Mouse (Mus musculus): ENCODE results near the gene Vmn1r225. TPM values are rescaled to one million over a fixed set of nuclear protein-coding genes. Genes with fewer than 3 reads are reported as not detected.
"Not testable (repeated sequence)": the region's sequence is repeated elsewhere in the genome, so short reads cannot be mapped to it uniquely, and the experiment has no call there.

Gene Vmn1r225
- not detected for total RNA-seq (2021)

GRCm38 (mm10) chr17:20497858-20498257 lies at the start of gene Vmn1r225:
TSS of gene Vmn1r225 (plus strand) at chr17:20498158.
- intact Hi-C loops (cut with DNase I), result no loop called here

GRCm38 (mm10) chr17:20473311-20473710 lies 24.6 kb upstream of the Vmn1r225 start:
- intact Hi-C loops (cut with DNase I), result no loop called here
- DNase-seq (ENCODE audit: low spot score in 2 of 2), result no peak

More at GRCm38 (mm10) chr17:20497858-20498257, at the start of gene Vmn1r225:
- no peak for DNase-seq (ENCODE audit: low spot score in 2 of 2)

GRCm38 (mm10) chr17:20481231-20481630 lies 16.7 kb upstream of the Vmn1r225 start, which contains the start of gene Vmn2r108:
TSS of gene Vmn2r108 (minus strand) at chr17:20481331.
- no peak for DNase-seq (ENCODE audit: low spot score in 2 of 2)
- intact Hi-C loops (cut with DNase I), result no loop called here

- DNase-seq (ENCODE audit: low spot score in 2 of 2); intact Hi-C loops (cut with DNase I): not testable (repeated sequence)
These were observed 10.3 kb downstream of the Vmn1r225 start for GRCm38 (mm10) chr17:20508247-20508646.

Other genes with a start within 250 kb of the Vmn1r225 start
- gene Vmn2r106, start 212.6 kb upstream of the Vmn1r225 start, total RNA-seq (2021), result not detected
- not detected for gene Vmn2r107, start 152.9 kb upstream of the Vmn1r225 start, total RNA-seq (2021)
- not detected for gene Vmn1r224, start 84.0 kb upstream of the Vmn1r225 start, total RNA-seq (2021)
- gene Vmn2r108, start 16.8 kb upstream of the Vmn1r225 start, total RNA-seq (2021), result not detected
- not detected for gene Vmn2r109, start 66.6 kb downstream of the Vmn1r225 start, total RNA-seq (2021)
- not detected for gene Vmn2r110, start 98.3 kb downstream of the Vmn1r225 start, total RNA-seq (2021)
- gene Fpr-rs3, start 126.7 kb downstream of the Vmn1r225 start, total RNA-seq (2021), result not detected
- not detected for gene Vmn1r226, start 184.7 kb downstream of the Vmn1r225 start, total RNA-seq (2021)
- gene Vmn1r227, start 231.7 kb downstream of the Vmn1r225 start, total RNA-seq (2021), result not detected